Mouse (Mus musculus) testis, adult 2 months (tissue): ENCODE measurements around the gene C030005K15Rik.

Source experiments
- CTCF ChIP-seq: fragments of 200-500 bp; IDR thresholded peaks from 2 replicates; pipeline ENCODE4 v1.5.1; 2012; ENCODE audit warnings: low read depth, mild to moderate bottlenecking, inconsistent platforms, low read length, moderate library complexity; ENCODE audit not compliant: control insufficient read depth, insufficient read depth, insufficient replicate concordance
- POLR2A ChIP-seq: fragments of 200-500 bp; IDR thresholded peaks from 2 replicates; pipeline ENCODE4 v1.6.1; 2012; ENCODE audit warnings: low read depth, mild to moderate bottlenecking, inconsistent platforms, low read length, moderate library complexity; ENCODE audit not compliant: control insufficient read depth

DNA sequence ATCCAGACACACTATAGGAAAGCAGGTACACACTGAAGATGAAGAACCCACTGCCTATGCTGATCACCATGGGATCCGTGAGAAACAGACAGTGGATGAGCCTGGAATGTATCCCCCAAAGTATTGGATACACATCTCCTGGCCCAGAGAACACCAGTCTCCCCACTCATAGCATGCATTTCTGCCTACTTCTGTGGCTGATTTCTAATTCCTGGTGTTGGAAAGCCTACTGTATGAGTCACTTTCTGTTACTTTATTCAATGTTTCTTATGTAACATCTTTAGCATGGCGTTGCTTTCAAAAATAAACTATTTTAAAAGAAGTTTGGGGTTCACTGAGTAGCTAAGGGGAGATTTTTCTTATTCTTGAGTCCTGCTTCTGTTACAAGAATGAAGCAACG, 20.7 kb upstream of the C030005K15Rik start:
- TF ChIP-seq POLR2A, result no peak
- no peak for TF ChIP-seq CTCF
